Mouse (Mus musculus) lung, adult 2 months (tissue): ENCODE data around the gene Dpagt1. TPM values are rescaled to one million over a fixed set of nuclear protein-coding genes. Genes with fewer than 3 reads are reported as not detected.
"Not testable (repeated sequence)": the region's sequence is repeated elsewhere in the genome, so short reads cannot be mapped to it uniquely, and the experiment has no call there.

ENCODE experiments used
- DNase-seq: peaks from one replicate; pipeline ENCODE4 v3.0.0; 2022
- H3K4me1 ChIP-seq: fragments of 200-500 bp; 2 replicates; pipeline ENCODE4 v1.6.1; 2011; ENCODE audit warnings: low read length; ENCODE audit not compliant: control insufficient read depth, insufficient read depth
- H3K4me3 ChIP-seq: fragments of 200-500 bp; replicated peaks from 2 replicates; pipeline ENCODE3; 2011; ENCODE audit warnings: low read depth, mild to moderate bottlenecking, control low read depth, low read length; ENCODE audit errors: extremely low read depth
- CTCF ChIP-seq: fragments of 200-500 bp; IDR thresholded peaks from 2 replicates; pipeline ENCODE4 v1.5.1; 2011; ENCODE audit warnings: mild to moderate bottlenecking, low read length, control low read depth; ENCODE audit not compliant: insufficient read depth
- POLR2A ChIP-seq: fragments of 200-500 bp; IDR thresholded peaks from 2 replicates; pipeline ENCODE4 v1.6.1; 2011; ENCODE audit warnings: low read depth, mild to moderate bottlenecking, control low read depth, low read length, borderline replicate concordance; ENCODE audit errors: extremely low read depth
- WGBS: fragments of 180-500 bp; shearing (Covaris S2); methylation state at CpG from one replicate; pipeline ENCODE4 v1.1.7; 2018; 5-methylcytosine and 5-hydroxymethylcytosine counted together
- polyA plus RNA-seq: library from polyadenylated mRNA; depleted of rRNA; stranded (reverse); fragments of >200 nt; gene quantifications from 2 replicates; pipeline ENCODE4 v1.2.3, GENCODE M21; 2012

The Dpagt1 gene
- polyA plus RNA-seq, 1 experiment: 58.7 TPM

DNA sequence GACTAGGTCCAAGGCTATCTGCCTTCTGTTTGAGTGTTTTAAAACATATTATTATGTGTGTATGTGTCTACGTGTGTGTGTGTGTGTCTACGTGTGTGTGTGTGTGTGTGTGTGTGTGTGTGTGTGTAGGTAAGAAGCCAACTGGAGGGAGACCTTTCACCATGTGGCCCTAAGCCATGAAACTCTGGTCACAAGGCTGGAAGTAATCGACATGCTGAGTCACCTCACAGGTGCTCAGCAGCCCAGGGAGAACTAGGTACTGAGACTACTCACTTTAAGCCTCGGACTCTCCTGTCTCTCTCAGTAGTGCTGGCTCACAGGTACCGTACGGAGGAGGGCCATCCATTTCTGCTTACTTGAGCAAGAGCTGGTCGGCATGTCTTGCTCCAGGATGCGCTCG is 21.3 kb downstream of the Dpagt1 start:
- no peak for DNase-seq
- H3K4me1 ChIP-seq: peaks cover 5% of the 10 kb centered on the region
- H3K4me3 ChIP-seq: no peak overlapping the region
- 91% methylated on average over 9 of the region's 9 CpGs for WGBS
- TF ChIP-seq CTCF: no peak
- no peak for TF ChIP-seq POLR2A

DNA sequence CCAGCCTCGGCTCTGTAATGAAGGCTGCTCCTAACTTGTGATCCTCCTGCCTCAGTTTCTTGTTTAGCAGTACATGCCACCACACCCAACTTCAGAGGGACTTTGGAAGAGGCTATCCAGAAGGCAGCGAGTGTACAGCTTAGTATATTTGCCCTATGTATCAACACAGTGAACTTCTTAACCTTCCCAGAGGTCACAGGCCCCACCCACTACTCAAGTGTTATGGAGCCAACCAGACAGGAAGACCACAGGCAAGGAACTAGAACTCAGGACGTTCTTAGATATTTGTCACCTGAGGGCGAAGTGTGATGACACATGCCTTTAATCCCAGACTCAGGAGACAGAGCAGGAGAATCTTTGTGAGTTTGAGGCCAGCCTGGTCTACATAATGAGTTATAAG is 21.8 kb downstream of the Dpagt1 start:
- Histone ChIP-seq H3K4me1 (peaks cover 5% of the 10 kb centered on the region), H3K4me3 (no peak overlapping the region)
- WGBS: 75% methylated on average over 4 of the region's 4 CpGs
- TF ChIP-seq POLR2A: no peak
- TF ChIP-seq CTCF: no peak
- DNase-seq: no peak

DNA sequence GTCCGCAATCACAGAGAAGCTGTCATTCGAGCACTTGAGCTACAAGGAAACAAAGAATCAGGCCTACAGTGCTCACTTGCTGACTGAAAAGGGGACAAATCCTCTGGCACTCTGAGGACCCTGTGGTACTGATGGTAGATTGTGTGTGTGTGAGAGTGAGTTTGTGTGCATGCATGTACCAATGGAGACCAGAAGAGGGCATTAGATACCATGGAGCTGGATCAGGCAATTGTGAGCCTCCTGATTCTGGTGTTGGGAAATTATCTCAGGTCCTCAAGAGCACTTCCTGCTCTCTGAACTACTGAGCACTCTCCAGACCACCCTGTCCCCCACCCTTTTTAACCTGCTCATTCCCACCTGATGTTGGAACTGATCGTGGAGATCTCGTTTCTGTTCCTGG is 22.7 kb downstream of the Dpagt1 start:
- no peak overlapping the region for H3K4me3 ChIP-seq
- TF ChIP-seq POLR2A (no peak), CTCF (no peak)
- no peaks in the 10 kb centered on the region for H3K4me1 ChIP-seq
- no peak for DNase-seq
- WGBS: over 99% methylated on average over 4 of the region's 4 CpGs

DNA sequence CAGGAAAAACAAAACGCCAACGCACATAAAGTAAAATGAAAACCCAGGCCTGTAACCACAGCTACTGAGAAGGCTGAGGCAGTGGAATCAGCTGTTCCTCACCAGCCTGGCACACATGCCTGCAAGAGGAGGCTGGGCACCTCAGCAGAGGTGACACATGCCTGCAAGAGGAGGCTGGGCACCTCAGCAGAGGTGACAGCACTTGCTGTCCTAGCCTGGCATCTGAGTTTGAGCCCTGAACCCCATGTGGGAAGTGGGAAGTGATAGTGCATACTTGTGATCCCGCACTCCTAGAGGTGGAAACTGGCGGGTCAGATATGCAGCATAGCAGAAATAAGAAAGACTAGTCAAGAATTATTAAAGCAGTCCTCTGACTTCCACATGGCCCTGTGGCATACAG is 25.6 kb downstream of the Dpagt1 start:
- 94% methylated on average over 4 of the region's 4 CpGs for WGBS
- TF ChIP-seq CTCF (no peak), POLR2A (no peak)
- no peak for DNase-seq
- H3K4me1 ChIP-seq: no peaks in the 10 kb centered on the region
- no peak overlapping the region for H3K4me3 ChIP-seq

DNA sequence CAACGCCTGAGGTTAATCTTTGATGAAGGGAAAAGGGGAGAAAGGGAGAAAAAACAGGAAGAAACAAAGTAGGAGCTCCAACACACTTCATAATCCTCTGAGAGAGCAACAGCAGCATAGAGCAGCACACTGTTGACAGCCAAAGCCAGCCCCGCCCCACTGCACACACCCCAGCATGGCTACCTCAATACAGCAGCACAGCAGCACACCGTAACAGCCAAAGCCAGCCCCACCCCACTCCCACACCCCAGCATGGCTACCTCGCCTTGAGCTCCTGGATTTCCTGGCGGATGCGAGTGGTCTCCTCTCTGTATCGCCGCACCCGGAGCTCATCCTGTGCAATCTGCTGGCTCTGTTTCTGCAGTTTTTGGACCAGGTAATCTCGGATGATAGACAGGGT is 26.5 kb downstream of the Dpagt1 start:
- no peaks in the 10 kb centered on the region for H3K4me1 ChIP-seq
- H3K4me3 ChIP-seq: no peak overlapping the region
- TF ChIP-seq POLR2A: no peak
- no peak for TF ChIP-seq CTCF
- WGBS: 92% methylated on average over 10 of the region's 10 CpGs
- no peak for DNase-seq

DNA sequence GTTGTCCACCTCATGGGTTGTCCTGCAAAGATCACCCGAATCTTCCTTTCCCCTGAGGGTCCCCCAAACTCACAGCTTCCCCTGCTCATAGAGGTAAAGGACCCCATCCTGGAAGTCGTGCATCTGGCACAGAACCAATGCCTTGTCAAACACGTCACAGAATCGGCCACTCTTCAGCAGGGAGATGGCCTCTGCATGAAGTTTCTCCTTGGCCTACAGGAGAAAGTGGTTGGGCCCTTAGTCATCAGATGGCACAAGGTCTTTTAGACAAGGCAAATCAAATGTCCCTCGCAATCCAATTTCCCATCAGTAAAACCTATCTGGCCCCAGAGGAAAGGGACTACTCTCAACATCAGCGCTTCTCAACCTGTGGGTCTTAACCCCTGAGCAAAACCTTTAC is 27.3 kb downstream of the Dpagt1 start:
- Histone ChIP-seq H3K4me1 (no peaks in the 10 kb centered on the region), H3K4me3 (no peak overlapping the region)
- DNase-seq: no peak
- TF ChIP-seq POLR2A: no peak
- WGBS: 89% methylated on average over 6 of the region's 6 CpGs

DNA sequence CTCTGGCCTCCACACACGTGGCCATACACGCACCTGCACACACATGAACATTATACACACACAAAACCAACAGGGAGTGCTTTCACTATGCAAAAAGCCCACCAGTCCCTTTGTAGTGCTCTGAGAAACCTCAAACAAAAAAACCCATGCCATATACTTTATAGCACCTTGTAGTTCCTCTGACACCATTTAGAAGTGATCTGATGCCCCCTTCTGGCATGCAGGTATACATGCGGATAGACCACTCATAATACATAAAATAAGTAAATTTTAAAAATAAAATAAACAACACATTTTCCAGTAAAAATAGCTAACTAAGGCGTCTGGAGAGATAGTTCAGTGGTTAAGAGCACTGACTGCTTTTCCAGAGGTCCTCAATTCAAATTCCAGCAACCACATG is 31.4 kb downstream of the Dpagt1 start:
- TF ChIP-seq POLR2A (no peak), CTCF (no peak)
- Histone ChIP-seq H3K4me1 (peaks cover 7% of the 10 kb centered on the region; the same call in 1 of the 2 replicates), H3K4me3 (no peak overlapping the region)
- WGBS: 71% methylated on average over 4 of the region's 4 CpGs
- no peak for DNase-seq

DNA sequence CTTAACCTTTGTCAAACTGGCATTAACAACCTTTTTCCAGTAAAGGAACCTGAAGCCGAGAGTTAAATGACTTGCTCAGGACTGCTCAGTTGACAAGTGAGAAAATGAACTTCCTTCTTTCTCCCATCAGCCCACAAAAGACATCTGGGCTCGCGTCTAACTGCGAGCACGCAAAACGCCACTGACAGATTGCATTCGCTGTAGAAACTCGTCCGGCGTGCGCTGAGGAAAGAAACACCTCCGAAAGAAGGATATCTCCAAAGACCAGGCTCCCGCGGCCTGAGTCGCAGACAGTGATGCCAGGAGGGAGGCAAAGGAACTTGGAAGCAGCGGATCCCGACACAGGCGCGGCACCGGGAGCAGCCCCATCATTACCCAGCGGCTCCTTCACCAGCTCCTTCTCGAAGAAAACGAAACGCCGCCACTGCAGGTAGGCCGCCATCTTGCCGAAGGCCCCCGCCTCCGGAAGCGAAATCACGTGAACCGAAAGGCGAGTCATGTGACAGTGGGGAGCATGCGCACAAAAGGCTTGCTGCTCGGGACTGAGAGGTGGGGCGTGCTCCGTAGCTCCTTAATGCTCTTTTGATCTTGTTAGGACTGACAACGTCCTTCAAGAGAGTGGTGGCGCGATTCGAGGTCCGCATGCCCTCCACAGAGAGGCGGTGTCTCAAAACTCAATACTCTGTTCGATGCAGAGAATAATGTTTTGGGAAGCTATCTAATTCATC is 35.5 kb downstream of the Dpagt1 start, which contains the start of gene Vps11:
TSS of gene Vps11 (minus strand) at position 481 of the 728 bp plus-strand sequence.
- no peak for TF ChIP-seq CTCF
- peak; percentile 94 for TF ChIP-seq POLR2A
- Histone ChIP-seq H3K4me1 (peaks cover 7% of the 10 kb centered on the region; the same call in 1 of the 2 replicates), H3K4me3 (peak within 1 kb of the TSS; percentile 98)
- DNase-seq: peak; percentile 92
- WGBS: under 1% methylated on average over 44 of the region's 44 CpGs

DNA sequence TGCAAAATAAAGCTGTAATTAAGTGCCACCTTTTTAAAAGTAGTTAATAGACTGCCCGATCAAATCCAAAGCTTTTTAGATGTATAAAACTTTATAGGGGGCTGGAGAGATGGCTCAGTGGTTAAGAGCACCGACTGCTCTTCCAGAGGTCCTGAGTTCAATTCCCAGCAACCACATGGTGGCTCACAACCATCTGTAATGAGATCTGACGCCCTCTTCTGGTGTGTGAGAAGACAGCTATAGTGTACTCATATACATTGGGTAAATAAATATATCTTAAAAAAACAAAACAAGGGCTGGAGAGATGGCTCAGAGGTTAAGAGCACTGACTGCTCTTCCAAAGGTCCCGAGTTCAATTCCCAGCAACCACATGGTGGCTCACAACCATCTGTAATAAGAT is 36.1 kb downstream of the Dpagt1 start:
- H3K4me3 ChIP-seq, H3K4me1 ChIP-seq, DNase-seq: not testable (repeated sequence)
- WGBS: 41% methylated on average over 4 of the region's 4 CpGs

DNA sequence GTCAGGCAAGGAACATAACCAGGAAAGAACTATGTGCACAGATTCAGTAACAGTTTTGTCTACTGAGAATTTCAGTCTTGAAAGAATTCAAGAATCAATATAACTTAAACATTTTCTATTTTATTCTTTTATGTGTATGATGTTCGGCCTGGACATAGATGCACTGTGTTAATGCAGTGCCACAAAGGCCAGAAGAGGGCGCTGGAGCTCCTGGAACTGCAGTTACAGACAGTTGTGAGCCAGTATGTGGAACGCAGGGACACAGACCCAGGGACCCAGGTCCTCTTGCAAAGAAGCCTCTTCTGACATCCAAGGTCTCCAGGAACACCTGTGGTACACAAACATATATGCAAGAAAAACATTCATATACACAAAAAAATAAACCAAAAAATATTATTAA is 38.7 kb downstream of the Dpagt1 start:
- peak; percentile 35; the same call in 1 of the 2 replicates for TF ChIP-seq CTCF
- no peak for TF ChIP-seq POLR2A
- Histone ChIP-seq H3K4me1 (peaks cover 7% of the 10 kb centered on the region; the same call in 1 of the 2 replicates), H3K4me3 (no peak overlapping the region)
- DNase-seq: no peak
- WGBS: 59% methylated on average over 3 of the region's 3 CpGs

DNA sequence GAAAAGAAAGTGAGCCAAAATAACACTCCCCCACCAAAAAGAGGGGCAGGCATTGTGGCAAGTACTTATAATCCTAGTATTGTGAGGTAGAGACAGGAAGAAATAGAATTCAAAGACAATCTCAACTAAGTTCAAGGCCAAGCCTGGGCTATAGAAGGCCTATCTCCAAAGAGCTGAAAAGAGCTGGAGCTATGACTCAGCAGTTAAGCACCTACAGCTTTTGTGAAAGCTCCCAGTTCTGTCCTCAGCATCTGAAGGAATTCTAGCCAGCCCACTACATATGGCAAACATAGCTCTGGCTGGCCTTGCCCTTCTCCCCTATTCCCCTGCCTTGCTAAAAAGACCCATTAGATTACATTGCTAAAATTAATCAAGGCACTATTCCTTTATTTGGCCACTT is 47.6 kb downstream of the Dpagt1 start:
- no peak for TF ChIP-seq POLR2A
- no peaks in the 10 kb centered on the region for H3K4me1 ChIP-seq
- DNase-seq: no peak
- no peak overlapping the region for H3K4me3 ChIP-seq

DNA sequence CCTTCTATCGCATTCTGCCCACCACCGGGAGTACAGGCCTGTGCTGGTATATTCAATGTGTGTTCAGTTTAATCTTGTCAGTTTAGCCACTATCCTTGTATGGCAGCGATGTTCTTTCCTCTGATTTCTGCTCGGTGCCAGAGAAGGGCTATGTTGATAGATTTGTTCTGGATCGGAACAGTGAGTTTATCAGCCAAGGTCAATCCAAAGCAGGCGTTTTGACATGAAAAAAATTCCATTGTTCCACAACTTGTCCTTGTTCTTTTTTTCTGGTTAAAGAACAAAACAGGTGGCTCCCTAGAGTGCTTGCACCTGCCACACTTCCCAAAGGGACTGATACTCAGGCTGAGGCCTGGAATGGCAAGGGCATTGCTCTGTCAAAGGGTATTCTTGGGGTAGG is 50.3 kb downstream of the Dpagt1 start:
- TF ChIP-seq CTCF (no peak), POLR2A (no peak)
- DNase-seq: no peak
- 75% methylated on average over 6 of the region's 6 CpGs for WGBS
- Histone ChIP-seq H3K4me3 (no peak overlapping the region), H3K4me1 (peaks cover 9% of the 10 kb centered on the region)

DNA sequence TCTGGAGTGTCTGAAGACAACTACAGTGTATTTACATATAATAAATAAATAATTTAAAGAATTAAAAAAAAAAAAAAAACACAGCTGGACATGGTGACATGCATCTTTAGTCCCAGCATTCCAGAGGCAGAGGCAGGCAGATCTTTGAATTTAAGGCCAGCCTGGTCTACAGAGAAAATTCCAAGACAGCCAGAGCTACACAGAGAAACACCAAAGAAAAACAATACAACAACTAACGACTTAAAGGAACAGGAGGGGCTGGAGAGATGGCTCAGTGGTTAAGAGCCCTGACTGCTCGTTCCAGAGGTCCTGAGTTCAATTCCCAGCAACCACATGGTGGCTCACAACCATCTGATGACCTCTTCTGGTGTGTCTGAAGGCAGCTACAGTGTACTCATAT is 51.5 kb downstream of the Dpagt1 start:
- not testable (repeated sequence) for DNase-seq, H3K4me3 ChIP-seq, H3K4me1 ChIP-seq
- 64% methylated on average over 2 of the region's 2 CpGs for WGBS
